Mouse (Mus musculus) cortical plate, adult 2 months (tissue): ENCODE measurements at regions not wholly inside any gene's neighbourhood (a gene's known extent, or its start where the extent isn't known, plus 50 kb on each side); places are given as distances from the start of the nearest gene placed in this dataset.

Source experiments
- CTCF ChIP-seq: fragments of 200-500 bp; IDR thresholded peaks from 2 replicates; pipeline ENCODE4 v1.5.1; 2011; ENCODE audit warnings: mild to moderate bottlenecking, control low read depth, low read length; ENCODE audit not compliant: insufficient read depth; ENCODE audit errors: extremely low read depth
- POLR2A ChIP-seq: fragments of 200-500 bp; IDR thresholded peaks from 2 replicates; pipeline ENCODE4 v1.6.1; 2011; ENCODE audit warnings: mild to moderate bottlenecking, low read length, control low read depth; ENCODE audit not compliant: insufficient read depth; ENCODE audit errors: extremely low read depth

GRCm38 (mm10) chr2:128294610-128295009 is 168.8 kb downstream of the Bcl2l11 start:
- TF ChIP-seq CTCF: no peak
- TF ChIP-seq POLR2A: no peak
